Mouse (Mus musculus) MEL (cell line): ENCODE results near the gene Atp6v1b1. TPM values are rescaled to one million over a fixed set of nuclear protein-coding genes. Genes with fewer than 3 reads are reported as not detected.

Experiments used
- DNase-seq: peaks from one replicate; pipeline ENCODE4 v3.0.0; 2011; ENCODE audit warnings: low read depth, low spot score
- H3K27ac ChIP-seq: 2 replicates; pipeline ENCODE4 v1.5.1; 2012; ENCODE audit warnings: low read depth, mild to moderate bottlenecking, control low read depth, low read length, moderate library complexity; ENCODE audit not compliant: control insufficient read depth
- H3K27me3 ChIP-seq, 2 experiments: fragments of 150-350 bp in 1 of 2; sonication (generic) in 1 of 2; 2 replicates each; pipeline ENCODE4 v1.6.1; 2012; ENCODE audit warnings: low read length in 2 of 2, mild to moderate bottlenecking in 2 of 2, improper control_type of control experiment in 1 of 2, moderate library complexity in 1 of 2; ENCODE audit not compliant: insufficient read depth in 2 of 2, control insufficient read depth in 1 of 2
- H3K36me3 ChIP-seq, 2 experiments: 2 replicates each; pipeline ENCODE4 v1.6.1; 2012 to 2014; ENCODE audit warnings: low read length in 2 of 2, improper control_type of control experiment in 1 of 2, inconsistent platforms in 1 of 2, mild to moderate bottlenecking in 1 of 2; ENCODE audit not compliant: insufficient read depth in 2 of 2, control insufficient read depth in 1 of 2
- H3K4me1 ChIP-seq, 2 experiments: fragments of 150-350 bp in 1 of 2; sonication (generic) in 1 of 2; 2 replicates each; pipeline ENCODE4 v1.6.1; 2012; ENCODE audit warnings: low read length in 2 of 2, improper control_type of control experiment in 1 of 2, mild to moderate bottlenecking in 1 of 2; ENCODE audit not compliant: insufficient read depth in 2 of 2, control insufficient read depth in 1 of 2
- H3K4me3 ChIP-seq, 2 experiments: fragments of 150-350 bp in 1 of 2; sonication (generic) in 1 of 2; 2 replicates each; pipeline ENCODE4 v1.5.1; 2012; ENCODE audit warnings: low read depth in 2 of 2, low read length in 2 of 2, mild to moderate bottlenecking in 2 of 2, moderate library complexity in 2 of 2, control low read depth in 1 of 2, improper control_type of control experiment in 1 of 2; ENCODE audit not compliant: control insufficient read depth in 1 of 2, insufficient read depth in 1 of 2
- H3K79me2 ChIP-seq: 2 replicates; pipeline ENCODE4 v1.6.1; 2012; ENCODE audit warnings: mild to moderate bottlenecking, low read length, moderate library complexity; ENCODE audit not compliant: control insufficient read depth, poor library complexity, insufficient read depth
- H3K9ac ChIP-seq: 2 replicates; pipeline ENCODE4 v1.6.1; 2012; ENCODE audit warnings: low read depth, mild to moderate bottlenecking, control low read depth, low read length, moderate library complexity; ENCODE audit not compliant: control insufficient read depth, poor library complexity, severe bottlenecking
- H3K9me3 ChIP-seq: fragments of 150-350 bp; sonication (generic); replicated peaks from 2 replicates; pipeline ENCODE4 v1.6.1; 2012; ENCODE audit warnings: mild to moderate bottlenecking, low read length, improper control_type of control experiment, moderate library complexity; ENCODE audit not compliant: insufficient read depth
- BHLHE40 ChIP-seq: IDR thresholded peaks from 2 replicates; pipeline ENCODE4 v1.6.1; 2012; ENCODE audit warnings: low read depth, mild to moderate bottlenecking, inconsistent platforms, low read length, improper control_type of control experiment, borderline replicate concordance
- CTCF ChIP-seq, 3 experiments: IDR thresholded peaks in 2 of 3; conservative IDR thresholded peaks in 1 of 3; 2 replicates each; pipeline ENCODE4 v1.5.1; 2011 to 2012; ENCODE audit warnings: low read length in 3 of 3, low read depth in 2 of 3, mild to moderate bottlenecking in 2 of 3, improper control_type of control experiment in 1 of 3, inconsistent platforms in 1 of 3, mixed read lengths in 1 of 3, moderate library complexity in 1 of 3; ENCODE audit not compliant: control insufficient read depth in 1 of 3, insufficient read depth in 1 of 3, poor library complexity in 1 of 3, severe bottlenecking in 1 of 3
- E2F4 ChIP-seq: IDR thresholded peaks from 2 replicates; pipeline ENCODE4 v1.6.1; 2011; ENCODE audit warnings: low read depth, low read length, improper control_type of control experiment, borderline replicate concordance
- ELF1 ChIP-seq: IDR thresholded peaks from 2 replicates; pipeline ENCODE4 v1.6.1; 2014; ENCODE audit warnings: low read depth, mild to moderate bottlenecking, inconsistent platforms, low read length, improper control_type of control experiment, moderate library complexity
- EP300 ChIP-seq, 2 experiments: IDR thresholded peaks; 2 replicates each; pipeline ENCODE4 v1.6.1; 2011; ENCODE audit warnings: improper control_type of control experiment in 2 of 2, low read length in 2 of 2, low read depth in 1 of 2, mild to moderate bottlenecking in 1 of 2
- ETS1 ChIP-seq: IDR thresholded peaks from 2 replicates; pipeline ENCODE4 v1.6.1; 2012; ENCODE audit warnings: low read depth, mild to moderate bottlenecking, inconsistent platforms, low read length, improper control_type of control experiment, moderate library complexity
- GABPA ChIP-seq: IDR thresholded peaks from 2 replicates; pipeline ENCODE4 v1.6.1; 2012; ENCODE audit warnings: low read depth, mild to moderate bottlenecking, inconsistent platforms, low read length, improper control_type of control experiment, moderate library complexity
- JUND ChIP-seq: IDR thresholded peaks from 2 replicates; pipeline ENCODE4 v1.6.1; 2011; ENCODE audit warnings: low read depth, mild to moderate bottlenecking, improper control_type of control experiment, low read length
- MAX ChIP-seq: IDR thresholded peaks from 2 replicates; pipeline ENCODE4 v1.6.1; 2011; ENCODE audit warnings: low read length, improper control_type of control experiment
- MXI1 ChIP-seq: IDR thresholded peaks from 2 replicates; pipeline ENCODE4 v1.6.1; 2011; ENCODE audit warnings: mild to moderate bottlenecking, low read depth, low read length, improper control_type of control experiment
- MYC ChIP-seq: IDR thresholded peaks from 2 replicates; pipeline ENCODE4 v1.6.1; 2011; ENCODE audit warnings: low read depth, mild to moderate bottlenecking, low read length, improper control_type of control experiment, moderate library complexity
- NRF1 ChIP-seq: IDR thresholded peaks from 2 replicates; pipeline ENCODE4 v1.6.1; 2014; ENCODE audit warnings: low read depth, mild to moderate bottlenecking, inconsistent platforms, low read length, improper control_type of control experiment, moderate library complexity; ENCODE audit not compliant: poor library complexity, insufficient read depth, severe bottlenecking
- POLR2A ChIP-seq, 2 experiments: IDR thresholded peaks; 2 replicates each; pipeline ENCODE4 v1.6.1; 2011 to 2012; ENCODE audit warnings: low read length in 2 of 2, mild to moderate bottlenecking in 2 of 2, control low read depth in 1 of 2, improper control_type of control experiment in 1 of 2, low read depth in 1 of 2, moderate library complexity in 1 of 2; ENCODE audit not compliant: control insufficient read depth in 1 of 2, insufficient read depth in 1 of 2, poor library complexity in 1 of 2
- POLR2AphosphoS5 ChIP-seq: IDR thresholded peaks from 2 replicates; pipeline ENCODE4 v1.6.1; 2012; ENCODE audit warnings: low read depth, borderline replicate concordance, mild to moderate bottlenecking, inconsistent platforms, low read length, moderate library complexity, mixed read lengths
- RAD21 ChIP-seq: IDR thresholded peaks from 2 replicates; pipeline ENCODE4 v1.6.1; 2011; ENCODE audit warnings: mild to moderate bottlenecking, low read depth, low read length, improper control_type of control experiment
- RCOR1 ChIP-seq: IDR thresholded peaks from 2 replicates; pipeline ENCODE4 v1.6.1; 2012; ENCODE audit warnings: low read depth, mild to moderate bottlenecking, inconsistent platforms, low read length, improper control_type of control experiment
- SMC3 ChIP-seq: IDR thresholded peaks from 2 replicates; pipeline ENCODE4 v1.6.1; 2011; ENCODE audit warnings: low read depth, low read length, improper control_type of control experiment
- TBP ChIP-seq: IDR thresholded peaks from 2 replicates; pipeline ENCODE4 v1.8.0; 2011; ENCODE audit warnings: low read depth, low read length, improper control_type of control experiment
- TCF12 ChIP-seq: IDR thresholded peaks from 2 replicates; pipeline ENCODE4 v1.6.1; 2014; ENCODE audit warnings: low read depth, mild to moderate bottlenecking, inconsistent platforms, low read length, improper control_type of control experiment, moderate library complexity
- USF2 ChIP-seq, 2 experiments: IDR thresholded peaks; 2 replicates each; pipeline ENCODE4 v1.6.1; 2011 to 2012; ENCODE audit warnings: improper control_type of control experiment in 2 of 2, low read length in 2 of 2, borderline replicate concordance in 1 of 2, inconsistent platforms in 1 of 2, low read depth in 1 of 2, mild to moderate bottlenecking in 1 of 2; ENCODE audit not compliant: insufficient read depth in 1 of 2
- polyA plus RNA-seq, 2 experiments: library from polyadenylated mRNA; stranded (reverse) in 1 of 2; unstranded in 1 of 2; fragments of >175 nt in 1 of 2; fragments of >200 nt in 1 of 2; gene quantifications; 2 replicates each; pipeline versions ENCODE4 v1.2.1 to v1.2.4; 2012; ENCODE audit warnings: low replicate concordance in 2 of 2, low read depth in 1 of 2; ENCODE audit not compliant: insufficient read length in 2 of 2, insufficient read depth in 1 of 2, missing spikeins in 1 of 2
- total RNA-seq: library from RNA; depleted of rRNA; stranded (reverse); fragments of 300-350 nt; gene quantifications from 2 replicates; pipeline ENCODE4 v1.2.3, GENCODE M21; 2012

The Atp6v1b1 gene
- total and polyA plus RNA-seq, 3 experiments: 0.08 TPM; not detected in 2

DNA sequence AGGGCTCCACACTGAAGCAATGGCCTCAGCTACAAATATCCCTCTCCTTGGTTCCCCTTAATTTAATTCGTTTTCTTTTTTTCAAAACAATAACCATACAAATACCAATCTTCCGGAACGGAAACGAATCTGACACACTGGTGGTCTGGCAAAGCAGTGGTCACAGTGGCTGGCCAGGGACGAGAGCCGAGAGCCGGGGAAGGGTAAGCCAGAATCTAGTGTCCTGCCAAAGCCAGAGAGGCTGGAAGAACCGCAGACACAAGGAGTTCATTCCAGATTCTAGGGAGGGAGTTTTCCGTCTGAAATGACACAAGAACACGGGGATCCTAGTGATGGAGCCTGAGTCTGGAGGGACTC is 39.1 kb upstream of the Atp6v1b1 start:
- no peaks in the 10 kb centered on the region for H3K9me3 ChIP-seq
- H3K27ac ChIP-seq: no peak overlapping the region
- TF ChIP-seq TCF12 (no peak), SMC3 (no peak), MAX (no peak), TBP (no peak), POLR2A (IDR thresholded peaks at IDR 0.05; ENCODE audit: control insufficient read depth in 1 of 2, insufficient read depth in 1 of 2, low read depth in 1 of 2, low read length in 2 of 2, poor library complexity in 1 of 2) (no peak), JUND (no peak), POLR2AphosphoS5 (no peak), ETS1 (no peak), USF2 (IDR thresholded peaks at IDR 0.05; ENCODE audit: borderline replicate concordance in 1 of 2, insufficient read depth in 1 of 2, low read depth in 1 of 2, low read length in 2 of 2) (no peak), E2F4 (no peak)
- no peak overlapping the region for H3K4me3 ChIP-seq
- H3K36me3 ChIP-seq: no peaks in the 10 kb centered on the region
- H3K27me3 ChIP-seq: peaks cover 2 to 4% of the 10 kb centered on the region in 2 experiments; a peak in 3 of 4 replicates
- no peaks in the 10 kb centered on the region for H3K4me1 ChIP-seq
- no peak overlapping the region for H3K9ac ChIP-seq
- no peaks in the 10 kb centered on the region for H3K79me2 ChIP-seq
- no peak for DNase-seq

- Histone ChIP-seq H3K4me1 (no peaks in the 10 kb centered on the region), H3K9me3 (no peaks in the 10 kb centered on the region), H3K9ac (no peak overlapping the region), H3K27me3 (peaks cover 1 to 2% of the 10 kb centered on the region in 2 experiments; a peak in 3 of 4 replicates), H3K36me3 (no peaks in the 10 kb centered on the region), H3K4me3 (no peak overlapping the region), H3K79me2 (no peaks in the 10 kb centered on the region), H3K27ac (no peak overlapping the region)
- DNase-seq: no peak
- TF ChIP-seq MXI1: no peak
- no peak for TF ChIP-seq EP300 (IDR thresholded peaks at IDR 0.05; ENCODE audit: low read depth in 1 of 2, low read length in 2 of 2)
- TF ChIP-seq RAD21: no peak
- TF ChIP-seq TCF12: no peak
- TF ChIP-seq MYC: no peak
- no peak for TF ChIP-seq POLR2AphosphoS5
- no peak for TF ChIP-seq RCOR1
- TF ChIP-seq ELF1: no peak
- no peak for TF ChIP-seq TBP
- no peak for TF ChIP-seq CTCF (IDR thresholded peaks at IDR 0.05 in 2 of 3, conservative IDR thresholded peaks at IDR 0.05 in 1 of 3; ENCODE audit: control insufficient read depth in 1 of 3, insufficient read depth in 1 of 3, low read depth in 2 of 3, low read length in 3 of 3, poor library complexity in 1 of 3, severe bottlenecking in 1 of 3)
- TF ChIP-seq GABPA: no peak
- no peak for TF ChIP-seq POLR2A (IDR thresholded peaks at IDR 0.05; ENCODE audit: control insufficient read depth in 1 of 2, insufficient read depth in 1 of 2, low read depth in 1 of 2, low read length in 2 of 2, poor library complexity in 1 of 2)
- TF ChIP-seq BHLHE40: no peak
- TF ChIP-seq NRF1: no peak
Measured at GRCm38 (mm10) chr6:83704294-83704693, 38.5 kb upstream of the Atp6v1b1 start.
